Mouse (Mus musculus): ENCODE measurements around the gene Ccdc175. TPM values are rescaled to one million over a fixed set of nuclear protein-coding genes. Genes with fewer than 3 reads are reported as not detected.

Ccdc175 gene
- polyA plus RNA-seq, 1 experiment from 2014 or later: 0.07 TPM

GRCm38 (mm10) chr12:72213554-72213953 lies 28.7 kb upstream of the Ccdc175 start:
- H3K4me2 ChIP-seq (ENCODE audit: low read depth, low read length, severe bottlenecking): no peak overlapping the region
- no peaks in the 10 kb centered on the region for H3K4me1 ChIP-seq (replicated peaks; ENCODE audit: control insufficient read depth, insufficient read depth, low read length)
- H3K36me3 ChIP-seq (ENCODE audit: control insufficient read depth, insufficient read depth, low read length): no peaks in the 10 kb centered on the region; the same call in 1 of the 2 replicates
- H3K27ac ChIP-seq (ENCODE audit: low read depth, low read length): no peak overlapping the region
- 68% methylated on average over 5 of the region's 5 CpGs for WGBS
- H3K4me3 ChIP-seq (ENCODE audit: low read depth, low read length): no peak overlapping the region
- DNase-seq (ENCODE audit: low spot score) (no peak), ATAC-seq (replicated peaks; ENCODE audit: low FRiP score) (no peak)
- H3K9ac ChIP-seq (ENCODE audit: low read length): no peak overlapping the region
- H3K27me3 ChIP-seq (ENCODE audit: control insufficient read depth, insufficient read depth, low read length): no peaks in the 10 kb centered on the region
- H3K9me3 ChIP-seq (ENCODE audit: control insufficient read depth, low read length): no peaks in the 10 kb centered on the region

GRCm38 (mm10) chr12:72200828-72201227 lies 16.0 kb upstream of the Ccdc175 start:
- H3K9me3 ChIP-seq (ENCODE audit: control insufficient read depth, low read length): no peaks in the 10 kb centered on the region
- ATAC-seq (replicated peaks; ENCODE audit: low FRiP score) (no peak), DNase-seq (ENCODE audit: low spot score) (no peak)
- no peaks in the 10 kb centered on the region for H3K36me3 ChIP-seq (ENCODE audit: control insufficient read depth, insufficient read depth, low read length)
- H3K4me3 ChIP-seq (ENCODE audit: low read depth, low read length): no peak overlapping the region
- H3K4me1 ChIP-seq (replicated peaks; ENCODE audit: control insufficient read depth, insufficient read depth, low read length): no peaks in the 10 kb centered on the region
- WGBS: 87% methylated on average over 3 of the region's 3 CpGs
- H3K27me3 ChIP-seq (ENCODE audit: control insufficient read depth, insufficient read depth, low read length): no peaks in the 10 kb centered on the region
- no peak overlapping the region for H3K9ac ChIP-seq (ENCODE audit: low read length)
- H3K4me2 ChIP-seq (ENCODE audit: low read depth, low read length, severe bottlenecking): no peak overlapping the region
- no peak overlapping the region for H3K27ac ChIP-seq (ENCODE audit: low read depth, low read length)

GRCm38 (mm10) chr12:72197925-72198486 lies 13.2 kb upstream of the Ccdc175 start:
- H3K36me3 ChIP-seq (ENCODE audit: control insufficient read depth, insufficient read depth, low read length): no peaks in the 10 kb centered on the region
- no peaks in the 10 kb centered on the region for H3K9me3 ChIP-seq (ENCODE audit: control insufficient read depth, low read length)
- no peaks in the 10 kb centered on the region for H3K27me3 ChIP-seq (ENCODE audit: control insufficient read depth, insufficient read depth, low read length)
- no peaks in the 10 kb centered on the region for H3K4me1 ChIP-seq (replicated peaks; ENCODE audit: control insufficient read depth, insufficient read depth, low read length)
- no peak overlapping the region for H3K4me2 ChIP-seq (ENCODE audit: low read depth, low read length, severe bottlenecking)
- no peak overlapping the region for H3K9ac ChIP-seq (ENCODE audit: low read length)
- ATAC-seq (replicated peaks; ENCODE audit: low FRiP score): peak; percentile 21; the same call in 1 of the 2 replicates
- no peak overlapping the region for H3K4me3 ChIP-seq (ENCODE audit: low read depth, low read length)
- no peak overlapping the region for H3K27ac ChIP-seq (ENCODE audit: low read depth, low read length)
- DNase-seq (ENCODE audit: low spot score): peak; percentile 69
- WGBS: 65% methylated on average over 18 of the region's 18 CpGs

- ATAC-seq (replicated peaks; ENCODE audit: low FRiP score): no peak
- Histone ChIP-seq H3K4me1 (replicated peaks; ENCODE audit: control insufficient read depth, insufficient read depth, low read length) (no peaks in the 10 kb centered on the region), H3K9ac (ENCODE audit: low read length) (no peak overlapping the region), H3K27ac (ENCODE audit: low read depth, low read length) (no peak overlapping the region), H3K4me2 (ENCODE audit: low read depth, low read length, severe bottlenecking) (no peak overlapping the region), H3K9me3 (ENCODE audit: control insufficient read depth, low read length) (no peaks in the 10 kb centered on the region), H3K36me3 (ENCODE audit: control insufficient read depth, insufficient read depth, low read length) (no peaks in the 10 kb centered on the region), H3K27me3 (ENCODE audit: control insufficient read depth, insufficient read depth, low read length) (no peaks in the 10 kb centered on the region), H3K4me3 (ENCODE audit: low read depth, low read length) (no peak overlapping the region)
- DNase-seq (ENCODE audit: low spot score): no peak
- 86% methylated on average over 7 of the region's 7 CpGs for WGBS
Measured at GRCm38 (mm10) chr12:72197434-72197833, 12.6 kb upstream of the Ccdc175 start.

GRCm38 (mm10) chr12:72179561-72179960 lies 5.3 kb downstream of the Ccdc175 start:
- Histone ChIP-seq H3K4me1 (replicated peaks; ENCODE audit: control insufficient read depth, insufficient read depth, low read length) (no peaks in the 10 kb centered on the region), H3K9me3 (ENCODE audit: control insufficient read depth, low read length) (no peaks in the 10 kb centered on the region), H3K27ac (ENCODE audit: low read depth, low read length) (no peak overlapping the region), H3K9ac (ENCODE audit: low read length) (no peak overlapping the region), H3K36me3 (ENCODE audit: control insufficient read depth, insufficient read depth, low read length) (no peaks in the 10 kb centered on the region), H3K4me2 (ENCODE audit: low read depth, low read length, severe bottlenecking) (no peak overlapping the region), H3K27me3 (ENCODE audit: control insufficient read depth, insufficient read depth, low read length) (no peaks in the 10 kb centered on the region), H3K4me3 (ENCODE audit: low read depth, low read length) (no peak overlapping the region)
- ATAC-seq (replicated peaks; ENCODE audit: low FRiP score) (no peak), DNase-seq (ENCODE audit: low spot score) (no peak)
- WGBS: 80% methylated on average over 4 of the region's 4 CpGs

GRCm38 (mm10) chr12:72178322-72178721 lies 6.5 kb downstream of the Ccdc175 start:
- Histone ChIP-seq H3K4me1 (replicated peaks; ENCODE audit: control insufficient read depth, insufficient read depth, low read length) (no peaks in the 10 kb centered on the region), H3K9me3 (ENCODE audit: control insufficient read depth, low read length) (no peaks in the 10 kb centered on the region), H3K27me3 (ENCODE audit: control insufficient read depth, insufficient read depth, low read length) (no peaks in the 10 kb centered on the region), H3K4me3 (ENCODE audit: low read depth, low read length) (no peak overlapping the region), H3K4me2 (ENCODE audit: low read depth, low read length, severe bottlenecking) (no peak overlapping the region), H3K36me3 (ENCODE audit: control insufficient read depth, insufficient read depth, low read length) (no peaks in the 10 kb centered on the region), H3K27ac (ENCODE audit: low read depth, low read length) (no peak overlapping the region), H3K9ac (ENCODE audit: low read length) (no peak overlapping the region)
- WGBS: 93% methylated on average over 3 of the region's 3 CpGs
- no peak for DNase-seq (ENCODE audit: low spot score)
- ATAC-seq (replicated peaks; ENCODE audit: low FRiP score): no peak

- H3K9me3 ChIP-seq (ENCODE audit: control insufficient read depth, low read length): no peaks in the 10 kb centered on the region
- no peak for DNase-seq (ENCODE audit: low spot score)
Measured at GRCm38 (mm10) chr12:72158421-72158820, 26.4 kb downstream of the Ccdc175 start.

GRCm38 (mm10) chr12:72150786-72151185 lies 34.0 kb downstream of the Ccdc175 start:
- Histone ChIP-seq H3K36me3 (ENCODE audit: control insufficient read depth, insufficient read depth, low read length) (no peaks in the 10 kb centered on the region), H3K27ac (ENCODE audit: low read depth, low read length) (no peak overlapping the region), H3K9me3 (ENCODE audit: control insufficient read depth, low read length) (no peaks in the 10 kb centered on the region), H3K4me2 (ENCODE audit: low read depth, low read length, severe bottlenecking) (no peak overlapping the region), H3K9ac (ENCODE audit: low read length) (no peak overlapping the region), H3K4me3 (ENCODE audit: low read depth, low read length) (no peak overlapping the region), H3K27me3 (ENCODE audit: control insufficient read depth, insufficient read depth, low read length) (no peaks in the 10 kb centered on the region), H3K4me1 (replicated peaks; ENCODE audit: control insufficient read depth, insufficient read depth, low read length) (no peaks in the 10 kb centered on the region)
- no peak for ATAC-seq (replicated peaks; ENCODE audit: low FRiP score)
- DNase-seq (ENCODE audit: low spot score): no peak
- 87% methylated on average over 4 of the region's 4 CpGs for WGBS

More at GRCm38 (mm10) chr12:72158421-72158820, 26.4 kb downstream of the Ccdc175 start:
- no peak overlapping the region for H3K27ac ChIP-seq (ENCODE audit: low read depth, low read length)
- no peaks in the 10 kb centered on the region for H3K36me3 ChIP-seq (ENCODE audit: control insufficient read depth, insufficient read depth, low read length)
- no peaks in the 10 kb centered on the region for H3K27me3 ChIP-seq (ENCODE audit: control insufficient read depth, insufficient read depth, low read length)
- H3K9ac ChIP-seq (ENCODE audit: low read length): no peak overlapping the region
- H3K4me3 ChIP-seq (ENCODE audit: low read depth, low read length): no peak overlapping the region
- no peak overlapping the region for H3K4me2 ChIP-seq (ENCODE audit: low read depth, low read length, severe bottlenecking)
- ATAC-seq (replicated peaks; ENCODE audit: low FRiP score): no peak
- WGBS: 60% methylated on average over 4 of the region's 4 CpGs
- H3K4me1 ChIP-seq (replicated peaks; ENCODE audit: control insufficient read depth, insufficient read depth, low read length): no peaks in the 10 kb centered on the region

- DNase-seq (ENCODE audit: low spot score): no peak
- ATAC-seq (replicated peaks; ENCODE audit: low FRiP score): no peak
Measured at GRCm38 (mm10) chr12:72129203-72129602, 55.6 kb downstream of the Ccdc175 start.

More at GRCm38 (mm10) chr12:72129203-72129602, 55.6 kb downstream of the Ccdc175 start:
- Histone ChIP-seq H3K27me3 (ENCODE audit: control insufficient read depth, insufficient read depth, low read length) (no peaks in the 10 kb centered on the region), H3K9me3 (ENCODE audit: control insufficient read depth, low read length) (no peaks in the 10 kb centered on the region), H3K4me2 (ENCODE audit: low read depth, low read length, severe bottlenecking) (no peak overlapping the region), H3K9ac (ENCODE audit: low read length) (no peak overlapping the region), H3K36me3 (ENCODE audit: control insufficient read depth, insufficient read depth, low read length) (no peaks in the 10 kb centered on the region), H3K4me1 (replicated peaks; ENCODE audit: control insufficient read depth, insufficient read depth, low read length) (no peaks in the 10 kb centered on the region), H3K27ac (ENCODE audit: low read depth, low read length) (no peak overlapping the region), H3K4me3 (ENCODE audit: low read depth, low read length) (no peak overlapping the region)
- 95% methylated on average over 10 of the region's 10 CpGs for WGBS
